Mouse (Mus musculus): ENCODE measurements around the gene Snapc1. TPM values are rescaled to one million over a fixed set of nuclear protein-coding genes. Genes with fewer than 3 reads are reported as not detected.

Snapc1 gene
- polyA plus RNA-seq, 1 experiment from 2014 or later = 15.5 TPM

- Histone ChIP-seq H3K9me3 (no peaks in the 10 kb centered on the region), H3K4me2 (replicated peaks) (peak within 1 kb of the TSS; percentile 95), H3K4me3 (replicated peaks) (peak within 1 kb of the TSS; percentile 53), H3K4me1 (replicated peaks) (no peaks in the 10 kb centered on the region), H3K27ac (no peak within 1 kb of the TSS), H3K36me3 (no peaks in the 10 kb centered on the region), H3K9ac (peak within 1 kb of the TSS; percentile 47), H3K27me3 (replicated peaks) (peaks cover 18% of the 10 kb centered on the region)
- peak; percentile 51 for ATAC-seq
- under 1% methylated on average over 66 of the region's 67 CpGs for WGBS
Measured at GRCm38 (mm10) chr12:73997297-73998127, 33.2 kb downstream of the Snapc1 start, which contains the start of gene Syt16. Gene Syt16, plus strand, starts transcription at chr12:73997661.

- H3K36me3 ChIP-seq = no peaks in the 10 kb centered on the region
- H3K27ac ChIP-seq = no peak overlapping the region
- no peak for ATAC-seq
- peak overlapping the region; percentile 95 for H3K4me2 ChIP-seq (replicated peaks)
- no peaks in the 10 kb centered on the region for H3K9me3 ChIP-seq
- peak overlapping the region; percentile 47; the same call in 1 of the 2 replicates for H3K9ac ChIP-seq
- H3K27me3 ChIP-seq (replicated peaks) = peaks cover 18% of the 10 kb centered on the region
- H3K4me3 ChIP-seq (replicated peaks) = peak overlapping the region; percentile 53
- WGBS = 43% methylated on average over 5 of the region's 5 CpGs
- no peaks in the 10 kb centered on the region for H3K4me1 ChIP-seq (replicated peaks)
Measured at GRCm38 (mm10) chr12:73998128-73998456, 33.8 kb downstream of the Snapc1 start.

- WGBS = 86% methylated on average over 9 of the region's 9 CpGs
- no peak for ATAC-seq
- Histone ChIP-seq H3K4me1 (replicated peaks) (no peaks in the 10 kb centered on the region), H3K4me2 (replicated peaks) (no peak overlapping the region), H3K36me3 (no peaks in the 10 kb centered on the region), H3K4me3 (replicated peaks) (no peak overlapping the region), H3K9me3 (no peaks in the 10 kb centered on the region), H3K9ac (no peak overlapping the region), H3K27ac (no peak overlapping the region), H3K27me3 (replicated peaks) (peaks cover 8% of the 10 kb centered on the region)
Measured at GRCm38 (mm10) chr12:74002449-74002848, 38.2 kb downstream of the Snapc1 start.

- no peaks in the 10 kb centered on the region for H3K4me1 ChIP-seq (replicated peaks)
- H3K9ac ChIP-seq = no peak overlapping the region
- no peaks in the 10 kb centered on the region for H3K36me3 ChIP-seq
- ATAC-seq = peak; percentile 36; the same call in 1 of the 2 replicates
- 27% methylated on average over 8 of the region's 8 CpGs for WGBS
- no peak overlapping the region for H3K4me2 ChIP-seq (replicated peaks)
- no peaks in the 10 kb centered on the region for H3K27me3 ChIP-seq (replicated peaks)
- H3K4me3 ChIP-seq (replicated peaks) = no peak overlapping the region
- no peaks in the 10 kb centered on the region for H3K9me3 ChIP-seq
- H3K27ac ChIP-seq = no peak overlapping the region
Measured at GRCm38 (mm10) chr12:74009448-74009911, 45.2 kb downstream of the Snapc1 start.

- Histone ChIP-seq H3K4me1 (replicated peaks) (no peaks in the 10 kb centered on the region), H3K9ac (no peak overlapping the region), H3K4me2 (replicated peaks) (peak overlapping the region; percentile 28; the same call in 1 of the 2 replicates), H3K36me3 (no peaks in the 10 kb centered on the region), H3K4me3 (replicated peaks) (no peak overlapping the region), H3K9me3 (no peaks in the 10 kb centered on the region), H3K27me3 (replicated peaks) (no peaks in the 10 kb centered on the region), H3K27ac (no peak overlapping the region)
- under 1% methylated on average over 6 of the region's 6 CpGs for whole genome bisulfite sequencing
- peak; percentile 86 for ATAC-seq
Measured at GRCm38 (mm10) chr12:74013739-74014138, 49.5 kb downstream of the Snapc1 start.

- Histone ChIP-seq H3K4me3 (replicated peaks) (no peak overlapping the region), H3K9ac (no peak overlapping the region), H3K4me2 (replicated peaks) (no peak overlapping the region), H3K27ac (no peak overlapping the region), H3K4me1 (replicated peaks) (no peaks in the 10 kb centered on the region), H3K36me3 (no peaks in the 10 kb centered on the region), H3K27me3 (replicated peaks) (no peaks in the 10 kb centered on the region), H3K9me3 (no peaks in the 10 kb centered on the region)
- 58% methylated on average over 7 of the region's 7 CpGs for WGBS
- no peak for ATAC-seq
Measured at GRCm38 (mm10) chr12:74014739-74015270, 50.5 kb downstream of the Snapc1 start.

- H3K4me2 ChIP-seq (replicated peaks) = no peak overlapping the region
- WGBS = 80% methylated on average over 5 of the region's 5 CpGs
- H3K36me3 ChIP-seq = no peaks in the 10 kb centered on the region
- no peaks in the 10 kb centered on the region for H3K4me1 ChIP-seq (replicated peaks)
- H3K4me3 ChIP-seq (replicated peaks) = no peak overlapping the region
- ATAC-seq = no peak
- H3K9ac ChIP-seq = no peak overlapping the region
- H3K27me3 ChIP-seq (replicated peaks) = no peaks in the 10 kb centered on the region
- H3K9me3 ChIP-seq = no peaks in the 10 kb centered on the region
- H3K27ac ChIP-seq = no peak overlapping the region
Measured at GRCm38 (mm10) chr12:74015491-74015890, 51.2 kb downstream of the Snapc1 start.

GRCm38 (mm10) chr12:74023260-74023659 lies 59.0 kb downstream of the Snapc1 start:
- Histone ChIP-seq H3K27me3 (replicated peaks) (no peaks in the 10 kb centered on the region), H3K4me3 (replicated peaks) (no peak overlapping the region), H3K36me3 (no peaks in the 10 kb centered on the region), H3K9me3 (no peaks in the 10 kb centered on the region), H3K4me1 (replicated peaks) (no peaks in the 10 kb centered on the region), H3K27ac (no peak overlapping the region), H3K4me2 (replicated peaks) (no peak overlapping the region), H3K9ac (no peak overlapping the region)
- no peak for ATAC-seq
- 88% methylated on average over 5 of the region's 5 CpGs for WGBS

GRCm38 (mm10) chr12:74024912-74025311 lies 60.6 kb downstream of the Snapc1 start:
- ATAC-seq = no peak

More at GRCm38 (mm10) chr12:74024912-74025311, 60.6 kb downstream of the Snapc1 start:
- 81% methylated on average over 2 of the region's 2 CpGs for WGBS
- Histone ChIP-seq H3K4me1 (replicated peaks) (no peaks in the 10 kb centered on the region), H3K4me3 (replicated peaks) (no peak overlapping the region), H3K36me3 (no peaks in the 10 kb centered on the region), H3K27ac (no peak overlapping the region), H3K27me3 (replicated peaks) (no peaks in the 10 kb centered on the region), H3K9me3 (no peaks in the 10 kb centered on the region), H3K4me2 (replicated peaks) (no peak overlapping the region), H3K9ac (no peak overlapping the region)

Other genes with a start within 250 kb of the Snapc1 start
- 56.2 and 68.8 TPM in 2 replicates for gene Hif1a, start 63.1 kb upstream of the Snapc1 start, polyA plus RNA-seq (2015; fragmentation: Nextera tagmentation; extraction: Ambion mirVana)
- gene Gm49321, start 26.8 kb upstream of the Snapc1 start, polyA plus RNA-seq (2015; fragmentation: Nextera tagmentation; extraction: Ambion mirVana) = 10.2 and 11.2 TPM in 2 replicates
- 1.1 and 1.3 TPM in 2 replicates for gene Syt16, start 33.2 kb downstream of the Snapc1 start, polyA plus RNA-seq (2015; fragmentation: Nextera tagmentation; extraction: Ambion mirVana)

Data from intestine, embryonic 15.5 days (tissue).